In genomic region chr10:80669737-80670485, GRCm38 (mm10) we compare ENCODE assay signal across 9 mouse cellular contexts. TPM values are rescaled to one million over a fixed set of nuclear protein-coding genes. Genes with fewer than 3 reads are reported as not detected.
A peak's percentile ranks its signal among the peaks of the same experiment; 100 is the strongest.
DNase-seq lines count a peak whose midpoint lies in the region; ATAC-seq and TF ChIP-seq lines count a peak whose summit lies in the region.
"Had no signal": no experiment of that assay in that cellular context is flagged by ENCODE, and none has a peak within 500 bp of the region (broad histone marks: within the 10 kb centered on the region; RNA-seq: fewer than 3 reads in every experiment).

No protein-coding gene starts in this region.

- no peak for TF ChIP-seq CTCF in MEL (IDR thresholded peaks at IDR 0.05 in 2 of 3, conservative IDR thresholded peaks at IDR 0.05 in 1 of 3; ENCODE audit: control insufficient read depth in 1 of 3, insufficient read depth in 1 of 3, low read depth in 2 of 3, low read length in 3 of 3, poor library complexity in 1 of 3, severe bottlenecking in 1 of 3)

- H3K9ac ChIP-seq in forebrain, embryonic 13.5 days, result 0 out of 2 replicates have a peak overlapping the region, but pooled peaks have one; percentile 34
- H3K9ac ChIP-seq in forebrain, embryonic 14.5 days (ENCODE audit: low read length), result no peak overlapping the region
- H3K9ac ChIP-seq in MEL (ENCODE audit: control insufficient read depth, low read depth, low read length, poor library complexity, severe bottlenecking), result no peak overlapping the region
- H3K9ac ChIP-seq: neural tube, embryonic 12.5 days had no signal

- peaks cover 29% of the 10 kb centered on the region for H3K79me2 ChIP-seq in MEL (ENCODE audit: control insufficient read depth, insufficient read depth, low read length, poor library complexity)

- 95% methylated on average over 7 of the region's 7 CpGs for WGBS in forebrain, embryonic 13.5 days
- WGBS in forebrain, embryonic 14.5 days, result 93% methylated on average over 7 of the region's 7 CpGs
- WGBS in embryonic facial prominence, embryonic 10.5 days, result 95% methylated on average over 7 of the region's 7 CpGs

- no peak for TF ChIP-seq POLR2A in MEL (IDR thresholded peaks at IDR 0.05; ENCODE audit: control insufficient read depth in 1 of 2, insufficient read depth in 1 of 2, low read depth in 1 of 2, low read length in 2 of 2, poor library complexity in 1 of 2)

- H3K9me3 ChIP-seq in forebrain, embryonic 13.5 days (replicated peaks), result no peaks in the 10 kb centered on the region
- H3K9me3 ChIP-seq in forebrain, embryonic 14.5 days (replicated peaks; ENCODE audit: control insufficient read depth, low read length), result no peaks in the 10 kb centered on the region
- H3K9me3 ChIP-seq in MEL (replicated peaks; ENCODE audit: insufficient read depth, low read length), result no peaks in the 10 kb centered on the region
- no peaks in the 10 kb centered on the region for H3K9me3 ChIP-seq in embryonic facial prominence, embryonic 10.5 days
- H3K9me3 ChIP-seq: neural tube, embryonic 12.5 days had no signal

- no peak for DNase-seq in forebrain, embryonic 14.5 days (ENCODE audit: low spot score)
- DNase-seq in MEL (ENCODE audit: low read depth, low spot score), result no peak
- DNase-seq in embryonic facial prominence, embryonic 10.5 days (ENCODE audit: low spot score), result no peak
- peak; percentile 97 for DNase-seq in kidney, adult 9 months
- DNase-seq in frontal cortex, postnatal 25 days (ENCODE audit: low spot score in 2 of 2), result no peak
- no peak for DNase-seq in embryo, embryonic 10 days (ENCODE audit: low spot score)

- no peak overlapping the region for H3K27ac ChIP-seq in forebrain, embryonic 13.5 days
- H3K27ac ChIP-seq in forebrain, embryonic 14.5 days (ENCODE audit: low read depth, low read length), result no peak overlapping the region
- no peak overlapping the region for H3K27ac ChIP-seq in MEL (ENCODE audit: control insufficient read depth, low read depth, low read length)
- H3K27ac ChIP-seq in embryonic facial prominence, embryonic 10.5 days (replicated peaks), result peak overlapping the region; percentile 10; the same call in 1 of the 2 replicates
- H3K27ac ChIP-seq: neural tube, embryonic 12.5 days had no signal

- no peak overlapping the region for H3K4me3 ChIP-seq in forebrain, embryonic 13.5 days
- H3K4me3 ChIP-seq in forebrain, embryonic 14.5 days (ENCODE audit: low read depth, low read length), result no peak overlapping the region
- no peak overlapping the region for H3K4me3 ChIP-seq in MEL (ENCODE audit: control insufficient read depth in 1 of 2, insufficient read depth in 1 of 2, low read depth in 2 of 2, low read length in 2 of 2)
- 0 out of 2 replicates have a peak overlapping the region, but pooled peaks have one; percentile 14 for H3K4me3 ChIP-seq in embryonic facial prominence, embryonic 10.5 days
- H3K4me3 ChIP-seq: neural tube, embryonic 12.5 days had no signal

- ATAC-seq in forebrain, embryonic 13.5 days, result no peak
- ATAC-seq in forebrain, embryonic 14.5 days, result no peak
- no peak for ATAC-seq in erythroid progenitor cell, adult 5-6 weeks (replicated peaks; ENCODE audit: low FRiP score, poor library complexity, severe bottlenecking)

- TF ChIP-seq EP300 in MEL (IDR thresholded peaks at IDR 0.05; ENCODE audit: low read depth in 1 of 2, low read length in 2 of 2), result no peak

- H3K4me1 ChIP-seq in forebrain, embryonic 13.5 days, result peaks cover 39% of the 10 kb centered on the region
- peaks cover 17% of the 10 kb centered on the region for H3K4me1 ChIP-seq in forebrain, embryonic 14.5 days (ENCODE audit: control insufficient read depth, insufficient read depth, low read length)
- peaks cover 0 to 12% of the 10 kb centered on the region in 2 experiments; a peak in 1 of 4 replicates for H3K4me1 ChIP-seq in MEL (ENCODE audit: control insufficient read depth in 1 of 2, insufficient read depth in 2 of 2, low read length in 2 of 2)
- H3K4me1 ChIP-seq in embryonic facial prominence, embryonic 10.5 days, result peaks cover 50% of the 10 kb centered on the region

- TF ChIP-seq RAD21 in MEL (IDR thresholded peaks at IDR 0.05; ENCODE audit: low read depth, low read length), result no peak

- H3K4me2 ChIP-seq in forebrain, embryonic 13.5 days, result no peak overlapping the region
- no peak overlapping the region for H3K4me2 ChIP-seq in forebrain, embryonic 14.5 days (ENCODE audit: low read length)
- H3K4me2 ChIP-seq: neural tube, embryonic 12.5 days had no signal

- no peaks in the 10 kb centered on the region for H3K27me3 ChIP-seq in forebrain, embryonic 13.5 days
- no peaks in the 10 kb centered on the region for H3K27me3 ChIP-seq in forebrain, embryonic 14.5 days (replicated peaks; ENCODE audit: control insufficient read depth, insufficient read depth, low read length)
- no peaks in the 10 kb centered on the region for H3K27me3 ChIP-seq in MEL (ENCODE audit: control insufficient read depth in 1 of 2, insufficient read depth in 2 of 2, low read length in 2 of 2)
- H3K27me3 ChIP-seq in embryonic facial prominence, embryonic 10.5 days (replicated peaks; ENCODE audit: low read depth, poor library complexity, severe bottlenecking), result no peaks in the 10 kb centered on the region
- H3K27me3 ChIP-seq: neural tube, embryonic 12.5 days had no signal

- peaks cover 93% of the 10 kb centered on the region for H3K36me3 ChIP-seq in forebrain, embryonic 13.5 days (ENCODE audit: poor library complexity, severe bottlenecking)
- H3K36me3 ChIP-seq in forebrain, embryonic 14.5 days (ENCODE audit: control insufficient read depth, insufficient read depth, low read length), result peaks cover 84% of the 10 kb centered on the region
- peaks cover 2 to 12% of the 10 kb centered on the region in 2 experiments for H3K36me3 ChIP-seq in MEL (ENCODE audit: control insufficient read depth in 1 of 2, insufficient read depth in 2 of 2, low read length in 2 of 2)
- peaks cover 95% of the 10 kb centered on the region for H3K36me3 ChIP-seq in embryonic facial prominence, embryonic 10.5 days (replicated peaks)

RNA-seq across cellular contexts. Expression of gene Mknk2, which starts 8.0 kb away (rescaled TPM):
- polyA plus RNA-seq in forebrain, embryonic 13.5 days (2015; fragmentation: Nextera tagmentation; extraction: Ambion mirVana), result 52.3 and 55.1 TPM in 2 replicates
- 43.1 and 49.1 TPM in 2 replicates for polyA plus RNA-seq in forebrain, embryonic 14.5 days (2014; fragmentation: Nextera tagmentation; extraction: Ambion mirVana)
- total RNA-seq in MEL (2012; rRNA removed), result 68.6 and 87.1 TPM in 2 replicates
- polyA plus RNA-seq in MEL (2012; ENCODE audit: insufficient read depth in 1 of 2, insufficient read length in 2 of 2, low read depth in 1 of 2, low replicate concordance in 2 of 2, missing spikeins in 1 of 2), result 100 to 1,000 TPM in 1 of 2 experiments, 10 to 100 TPM in 1; 47.4 to 184 TPM
- 118 and 119 TPM in 2 replicates for polyA plus RNA-seq in embryonic facial prominence, embryonic 10.5 days (2016; fragmentation: Nextera tagmentation; extraction: Ambion mirVana)
- 78.2 and 83.0 TPM in 2 replicates for total RNA-seq in erythroid progenitor cell, adult 5-6 weeks (2015; ENCODE audit: low replicate concordance)
- 49.4 and 67.6 TPM in 2 replicates for total RNA-seq in erythroid progenitor cell, adult 5-6 weeks (2017; ENCODE audit: low replicate concordance)

RNA-seq across cellular contexts. Expression of gene Btbd2, which starts 13.0 kb away (rescaled TPM):
- 59.2 and 61.2 TPM in 2 replicates for polyA plus RNA-seq in forebrain, embryonic 13.5 days (2015; fragmentation: Nextera tagmentation; extraction: Ambion mirVana)
- polyA plus RNA-seq in forebrain, embryonic 14.5 days (2014; fragmentation: Nextera tagmentation; extraction: Ambion mirVana), result 42.6 and 52.2 TPM in 2 replicates
- 35.4 and 43.1 TPM in 2 replicates for total RNA-seq in MEL (2012; rRNA removed)
- polyA plus RNA-seq in MEL (2012; ENCODE audit: insufficient read depth in 1 of 2, insufficient read length in 2 of 2, low read depth in 1 of 2, low replicate concordance in 2 of 2, missing spikeins in 1 of 2), result 10 to 100 TPM in 1 of 2 experiments, not detected in 1; 81.8 TPM
- polyA plus RNA-seq in embryonic facial prominence, embryonic 10.5 days (2016; fragmentation: Nextera tagmentation; extraction: Ambion mirVana), result 83.2 and 84.8 TPM in 2 replicates
- 2.9 and 3.8 TPM in 2 replicates for total RNA-seq in erythroid progenitor cell, adult 5-6 weeks (2015; ENCODE audit: low replicate concordance)
- 9.2 and 25.3 TPM in 2 replicates for total RNA-seq in erythroid progenitor cell, adult 5-6 weeks (2017; ENCODE audit: low replicate concordance)

RNA-seq across cellular contexts. Expression of gene Mob3a, which starts 31.9 kb away (rescaled TPM):
- 47.9 and 51.6 TPM in 2 replicates for polyA plus RNA-seq in forebrain, embryonic 13.5 days (2015; fragmentation: Nextera tagmentation; extraction: Ambion mirVana)
- 35.7 and 37.2 TPM in 2 replicates for polyA plus RNA-seq in forebrain, embryonic 14.5 days (2014; fragmentation: Nextera tagmentation; extraction: Ambion mirVana)
- total RNA-seq in MEL (2012; rRNA removed), result 38.3 and 38.7 TPM in 2 replicates
- polyA plus RNA-seq in MEL (2012; ENCODE audit: insufficient read depth in 1 of 2, insufficient read length in 2 of 2, low read depth in 1 of 2, low replicate concordance in 2 of 2, missing spikeins in 1 of 2), result 10 to 100 TPM in 1 of 2 experiments, not detected in 1; 63.4 TPM
- polyA plus RNA-seq in embryonic facial prominence, embryonic 10.5 days (2016; fragmentation: Nextera tagmentation; extraction: Ambion mirVana), result 54.4 and 54.7 TPM in 2 replicates
- total RNA-seq in erythroid progenitor cell, adult 5-6 weeks (2015; ENCODE audit: low replicate concordance), result 19.5 and 32.3 TPM in 2 replicates
- 9.0 and 25.7 TPM in 2 replicates for total RNA-seq in erythroid progenitor cell, adult 5-6 weeks (2017; ENCODE audit: low replicate concordance)

RNA-seq across cellular contexts. Expression of gene Izumo4, which starts 32.1 kb away (rescaled TPM):
- polyA plus RNA-seq in forebrain, embryonic 13.5 days (2015; fragmentation: Nextera tagmentation; extraction: Ambion mirVana), result 24.5 and 26.3 TPM in 2 replicates
- polyA plus RNA-seq in forebrain, embryonic 14.5 days (2014; fragmentation: Nextera tagmentation; extraction: Ambion mirVana), result 16.0 and 21.5 TPM in 2 replicates
- 1.0 and 1.5 TPM in 2 replicates for total RNA-seq in MEL (2012; rRNA removed)
- polyA plus RNA-seq in MEL (2012; ENCODE audit: insufficient read depth in 1 of 2, insufficient read length in 2 of 2, low read depth in 1 of 2, low replicate concordance in 2 of 2, missing spikeins in 1 of 2), result 1 to 10 TPM in 1 of 2 experiments, not detected in 1; 3.8 TPM
- 10.5 and 10.8 TPM in 2 replicates for polyA plus RNA-seq in embryonic facial prominence, embryonic 10.5 days (2016; fragmentation: Nextera tagmentation; extraction: Ambion mirVana)
- total RNA-seq in erythroid progenitor cell, adult 5-6 weeks (2015; ENCODE audit: low replicate concordance), result 21.4 and 36.4 TPM in 2 replicates
- 3.3 and 3.8 TPM in 2 replicates for total RNA-seq in erythroid progenitor cell, adult 5-6 weeks (2017; ENCODE audit: low replicate concordance)

RNA-seq across cellular contexts. Expression of gene Csnk1g2, which starts 47.3 kb away (rescaled TPM):
- polyA plus RNA-seq in forebrain, embryonic 13.5 days (2015; fragmentation: Nextera tagmentation; extraction: Ambion mirVana), result 55.0 and 73.2 TPM in 2 replicates
- 35.9 and 49.2 TPM in 2 replicates for polyA plus RNA-seq in forebrain, embryonic 14.5 days (2014; fragmentation: Nextera tagmentation; extraction: Ambion mirVana)
- total RNA-seq in MEL (2012; rRNA removed), result 125 and 132 TPM in 2 replicates
- polyA plus RNA-seq in MEL (2012; ENCODE audit: insufficient read depth in 1 of 2, insufficient read length in 2 of 2, low read depth in 1 of 2, low replicate concordance in 2 of 2, missing spikeins in 1 of 2), result 100 to 1,000 TPM in 1 of 2 experiments, not detected in 1; 231 TPM
- 198 TPM in 2 replicates for polyA plus RNA-seq in embryonic facial prominence, embryonic 10.5 days (2016; fragmentation: Nextera tagmentation; extraction: Ambion mirVana)
- total RNA-seq in erythroid progenitor cell, adult 5-6 weeks (2015; ENCODE audit: low replicate concordance), result 31.4 and 58.0 TPM in 2 replicates
- 50.1 and 62.4 TPM in 2 replicates for total RNA-seq in erythroid progenitor cell, adult 5-6 weeks (2017; ENCODE audit: low replicate concordance)
